ENCODE assay signal across 7 mouse cellular contexts in the genomic region with DNA sequence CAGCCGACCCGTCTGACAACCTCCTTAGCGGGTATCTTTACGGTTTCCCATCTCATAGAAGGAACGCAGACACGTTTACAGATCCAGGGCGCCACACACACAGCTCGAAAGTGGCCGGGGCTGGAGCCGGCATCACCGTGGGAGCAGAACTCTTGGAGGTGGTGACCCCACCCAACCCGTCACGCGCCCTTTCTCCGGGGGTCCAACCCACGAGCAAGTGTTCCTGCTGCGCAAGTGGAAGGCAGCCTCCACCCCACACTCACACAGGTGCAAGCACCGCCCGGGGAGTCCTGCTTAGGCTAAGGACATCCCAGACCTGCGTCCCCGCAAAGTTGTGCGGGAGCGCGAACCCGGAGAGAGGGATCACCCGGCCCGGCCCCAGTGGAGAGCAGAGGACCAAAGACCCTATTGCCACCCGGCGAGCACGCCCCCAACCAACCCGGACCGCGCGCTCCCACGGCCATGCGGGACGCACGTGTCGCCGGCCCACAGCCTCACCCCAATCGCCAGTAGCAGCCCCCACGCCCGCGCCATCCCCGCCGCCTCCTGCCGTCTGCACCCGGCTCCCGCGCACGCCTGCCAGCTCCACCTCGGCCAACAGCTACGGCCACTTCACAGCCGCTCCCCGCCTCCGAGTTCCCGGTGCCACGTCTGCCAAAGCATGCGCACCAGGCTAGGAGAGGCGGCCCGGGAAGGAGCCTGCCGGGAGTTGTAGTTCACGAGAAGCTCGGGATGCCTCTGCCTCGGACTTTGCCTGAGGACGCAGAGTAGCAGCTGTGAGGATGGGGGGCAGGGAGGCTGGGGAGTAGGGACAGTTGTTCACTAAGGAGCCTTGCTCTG. TPM values are rescaled to one million over a fixed set of nuclear protein-coding genes. Genes with fewer than 3 reads are reported as not detected.
DNase-seq lines count a peak whose midpoint lies in the region; ATAC-seq lines count a peak whose summit lies in the region.

A gene (minus strand): TSS at position 643 of the 840 bp plus-strand sequence.

- ATAC-seq in embryonic facial prominence, embryonic 13.5 days (ENCODE audit: insufficient number of reproducible peaks, insufficient read depth, low FRiP score, low TSS enrichment, low read depth), result peak; percentile 82
- ATAC-seq in limb, embryonic 11.5 days (ENCODE audit: insufficient number of reproducible peaks, low FRiP score, low TSS enrichment, low read depth), result peak; percentile 91
- ATAC-seq in midbrain, embryonic 12.5 days (ENCODE audit: low FRiP score, low read depth), result peak; percentile 95

- peak within 1 kb of the TSS; percentile 80 for H3K9ac ChIP-seq in embryonic facial prominence, embryonic 13.5 days
- peak within 1 kb of the TSS; percentile 73 for H3K9ac ChIP-seq in limb, embryonic 11.5 days (ENCODE audit: low read length)
- peak within 1 kb of the TSS; percentile 61 for H3K9ac ChIP-seq in midbrain, embryonic 12.5 days (replicated peaks)

- peak within 1 kb of the TSS; percentile 73 for H3K4me2 ChIP-seq in embryonic facial prominence, embryonic 13.5 days
- H3K4me2 ChIP-seq in limb, embryonic 11.5 days (ENCODE audit: low read depth, severe bottlenecking), result peak within 1 kb of the TSS; percentile 96
- peak within 1 kb of the TSS; percentile 93 for H3K4me2 ChIP-seq in midbrain, embryonic 12.5 days (replicated peaks)

- H3K9me3 ChIP-seq in embryonic facial prominence, embryonic 13.5 days, result no peaks in the 10 kb centered on the region
- H3K9me3 ChIP-seq in limb, embryonic 11.5 days (ENCODE audit: control insufficient read depth, low read length), result no peaks in the 10 kb centered on the region
- H3K9me3 ChIP-seq in midbrain, embryonic 12.5 days, result no peaks in the 10 kb centered on the region

- H3K4me3 ChIP-seq in embryonic facial prominence, embryonic 13.5 days, result peak within 1 kb of the TSS; percentile 75
- peak within 1 kb of the TSS; percentile 72 for H3K4me3 ChIP-seq in limb, embryonic 11.5 days (ENCODE audit: low read depth, low read length)
- peak within 1 kb of the TSS; percentile 77 for H3K4me3 ChIP-seq in midbrain, embryonic 12.5 days

- peaks cover 22% of the 10 kb centered on the region for H3K4me1 ChIP-seq in embryonic facial prominence, embryonic 13.5 days
- peaks cover 11% of the 10 kb centered on the region for H3K4me1 ChIP-seq in limb, embryonic 11.5 days (ENCODE audit: control insufficient read depth, insufficient read depth, low read length)
- H3K4me1 ChIP-seq in midbrain, embryonic 12.5 days, result peaks cover 22% of the 10 kb centered on the region

- peak; percentile 95 for DNase-seq in brain, adult 2 months (ENCODE audit: low read depth, low spot score)
- DNase-seq in heart, adult 8-10 months (ENCODE audit: low spot score), result peak; percentile 89
- DNase-seq in kidney, adult 8-10 months, result peak; percentile 93 to 94
- peak; percentile 90 for DNase-seq in limb, embryonic 11.5 days (ENCODE audit: low spot score)
- peak; percentile 42 to 65 for DNase-seq in spleen, postnatal 4 days (ENCODE audit: low spot score in 2 of 2)

- no peak within 1 kb of the TSS for H3K27ac ChIP-seq in embryonic facial prominence, embryonic 13.5 days
- H3K27ac ChIP-seq in limb, embryonic 11.5 days (replicated peaks; ENCODE audit: low read depth, low read length), result no peak within 1 kb of the TSS
- no peak within 1 kb of the TSS for H3K27ac ChIP-seq in midbrain, embryonic 12.5 days (replicated peaks)

- no peaks in the 10 kb centered on the region for H3K36me3 ChIP-seq in embryonic facial prominence, embryonic 13.5 days
- no peaks in the 10 kb centered on the region for H3K36me3 ChIP-seq in limb, embryonic 11.5 days (ENCODE audit: control insufficient read depth, insufficient read depth, low read length)
- no peaks in the 10 kb centered on the region for H3K36me3 ChIP-seq in midbrain, embryonic 12.5 days

- H3K27me3 ChIP-seq in embryonic facial prominence, embryonic 13.5 days, result no peaks in the 10 kb centered on the region; the same call in 1 of the 2 replicates
- no peaks in the 10 kb centered on the region for H3K27me3 ChIP-seq in limb, embryonic 11.5 days (ENCODE audit: control insufficient read depth, insufficient read depth, low read length)
- peaks cover 14% of the 10 kb centered on the region for H3K27me3 ChIP-seq in midbrain, embryonic 12.5 days

- WGBS in embryonic facial prominence, embryonic 13.5 days, result under 1% methylated on average over 64 of the region's 66 CpGs
- under 1% methylated on average over 57 of the region's 66 CpGs for WGBS in limb, embryonic 11.5 days
- under 1% methylated on average over 65 of the region's 66 CpGs for WGBS in midbrain, embryonic 12.5 days

RNA-seq across cellular contexts. Expression of the gene that starts here (rescaled TPM):
- polyA plus RNA-seq in embryonic facial prominence, embryonic 13.5 days (2015; fragmentation: Nextera tagmentation; extraction: Ambion mirVana), result 33.3 and 35.1 TPM in 2 replicates
- total RNA-seq in heart, adult 8-10 months (2022), result 1 to 10 TPM; 4.9 to 6.1 (median 5.5) TPM
- polyA plus RNA-seq in limb, embryonic 11.5 days (2014; fragmentation: Nextera tagmentation; extraction: Ambion mirVana), result 10.9 and 11.3 TPM in 2 replicates
- 17.4 and 20.9 TPM in 2 replicates for polyA plus RNA-seq in midbrain, embryonic 12.5 days (2016; fragmentation: Nextera tagmentation; extraction: Ambion mirVana)
